Mouse (Mus musculus) heart, embryonic 12.5 days (tissue): Measurements from ENCODE around the gene Vat1l. TPM values are rescaled to one million over a fixed set of nuclear protein-coding genes. Genes with fewer than 3 reads are reported as not detected.

ENCODE experiments used
- ATAC-seq: fragments of 200-750 bp; cut with Nextera tagmentation; 2 replicates; pipeline ENCODE4 v1.8.0; 2017; ENCODE audit warnings: moderate TSS enrichment, moderate library complexity; ENCODE audit not compliant: insufficient number of reproducible peaks, low FRiP score
- H3K27ac ChIP-seq: fragments of 300-500 bp; sonication (generic); 2 replicates; pipeline ENCODE4 v1.5.1; 2016; ENCODE audit warnings: mild to moderate bottlenecking, moderate library complexity; ENCODE audit not compliant: poor library complexity, severe bottlenecking
- H3K27me3 ChIP-seq: fragments of 300-500 bp; sonication (generic); replicated peaks from 2 replicates; pipeline ENCODE4 v1.6.1; 2016; ENCODE audit warnings: mild to moderate bottlenecking, moderate library complexity
- H3K36me3 ChIP-seq: fragments of 300-500 bp; sonication (generic); 2 replicates; pipeline ENCODE4 v1.6.1; 2016; ENCODE audit warnings: mild to moderate bottlenecking, moderate library complexity
- H3K4me1 ChIP-seq: fragments of 300-500 bp; sonication (generic); replicated peaks from 2 replicates; pipeline ENCODE4 v1.6.1; 2016; ENCODE audit warnings: mild to moderate bottlenecking
- H3K4me2 ChIP-seq: fragments of 300-500 bp; sonication (generic); 2 replicates; pipeline ENCODE4 v1.6.1; 2016; ENCODE audit warnings: mild to moderate bottlenecking, moderate library complexity
- H3K4me3 ChIP-seq: fragments of 300-500 bp; sonication (generic); 2 replicates; pipeline ENCODE4 v1.5.1; 2016; ENCODE audit warnings: mild to moderate bottlenecking
- H3K9ac ChIP-seq: fragments of 300-500 bp; sonication (generic); 2 replicates; pipeline ENCODE4 v1.6.1; 2016; ENCODE audit warnings: mild to moderate bottlenecking, moderate library complexity
- H3K9me3 ChIP-seq: fragments of 300-500 bp; sonication (generic); replicated peaks from 2 replicates; pipeline ENCODE4 v1.6.1; 2016; ENCODE audit warnings: mild to moderate bottlenecking, moderate library complexity
- WGBS: fragments of 180-500 bp; shearing (Covaris S2); methylation state at CpG from one replicate; pipeline ENCODE4 v1.1.7; 2016; 5-methylcytosine and 5-hydroxymethylcytosine counted together
- polyA plus RNA-seq: library from polyadenylated mRNA; unstranded; fragments of >200 nt; fragmentation: Nextera tagmentation; extraction: Ambion mirVana; gene quantifications from 2 replicates; pipeline ENCODE4 v1.2.1, GENCODE M21; 2016

The Vat1l gene
- polyA plus RNA-seq, 1 experiment from 2014 or later, result 0.66 TPM

DNA sequence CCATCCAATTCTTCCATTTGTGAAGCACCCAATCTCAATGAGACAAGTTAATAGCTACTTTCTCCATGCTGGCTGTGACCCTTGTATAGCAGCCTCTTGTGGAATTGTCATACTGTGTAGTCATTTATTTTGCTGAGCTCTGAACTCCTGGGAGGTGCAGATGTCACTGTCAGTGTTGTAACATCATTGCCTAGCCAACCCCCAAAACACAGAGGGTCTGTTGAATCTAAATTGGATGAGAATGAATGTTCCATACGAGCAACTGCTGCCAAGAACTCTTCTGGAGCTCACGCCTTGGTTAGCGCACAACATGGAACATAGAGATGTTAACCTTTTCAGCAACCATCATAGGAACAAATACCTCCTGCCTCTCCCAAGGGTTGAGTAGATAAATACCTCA is 15.4 kb downstream of the Vat1l start:
- Histone ChIP-seq H3K9ac (no peak overlapping the region), H3K4me2 (no peak overlapping the region), H3K4me1 (peaks cover 10% of the 10 kb centered on the region), H3K36me3 (no peaks in the 10 kb centered on the region), H3K9me3 (no peaks in the 10 kb centered on the region), H3K27me3 (no peaks in the 10 kb centered on the region), H3K4me3 (no peak overlapping the region), H3K27ac (no peak overlapping the region)
- ATAC-seq, result no peak
- WGBS, result 81% methylated on average over 3 of the region's 3 CpGs

DNA sequence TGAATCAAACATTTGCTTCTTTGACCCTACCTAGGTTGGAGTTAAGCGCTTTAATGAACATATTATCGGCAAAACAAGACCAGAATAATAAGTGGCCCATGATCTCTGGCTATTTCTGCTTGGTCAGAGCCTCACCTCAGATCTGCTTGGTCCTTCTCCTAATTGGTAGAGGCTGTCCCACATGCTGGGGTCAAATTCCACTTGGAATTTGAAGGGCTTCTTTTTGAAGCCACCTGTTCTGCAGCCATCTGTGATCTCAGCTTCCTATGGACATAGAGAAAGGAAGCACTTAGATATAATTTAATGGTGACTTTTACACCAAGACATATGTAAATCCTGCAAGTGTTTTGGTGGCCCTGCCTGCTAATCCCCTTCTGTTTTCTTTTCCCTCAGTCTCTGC is 16.6 kb downstream of the Vat1l start:
- no peak overlapping the region for H3K27ac ChIP-seq
- no peak overlapping the region for H3K4me2 ChIP-seq
- 67% methylated on average over 2 of the region's 2 CpGs for WGBS
- H3K9me3 ChIP-seq, result no peaks in the 10 kb centered on the region
- no peaks in the 10 kb centered on the region for H3K27me3 ChIP-seq
- peaks cover 10% of the 10 kb centered on the region for H3K4me1 ChIP-seq
- no peak for ATAC-seq
- H3K9ac ChIP-seq, result no peak overlapping the region
- H3K4me3 ChIP-seq, result no peak overlapping the region
- no peaks in the 10 kb centered on the region for H3K36me3 ChIP-seq

DNA sequence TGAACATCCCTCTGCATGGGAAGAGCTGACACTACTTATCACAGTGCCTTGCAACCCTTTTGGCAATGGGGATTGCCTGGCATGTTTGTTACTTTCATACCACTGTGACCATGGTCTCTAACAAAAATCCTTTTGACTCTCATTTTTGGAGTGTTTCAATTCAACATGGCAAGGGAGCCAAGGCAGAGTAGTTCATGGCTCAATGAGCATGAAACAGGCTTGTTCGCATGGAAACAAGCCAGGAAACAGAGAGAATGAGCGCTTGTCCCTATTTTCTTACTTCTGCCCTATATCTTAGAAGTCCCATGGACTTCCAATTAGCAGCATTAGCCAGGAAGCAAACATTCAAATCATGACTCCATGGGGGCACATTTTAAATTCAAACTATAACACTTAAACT is 18.6 kb downstream of the Vat1l start:
- WGBS, result 88% methylated on average over 2 of the region's 2 CpGs
- Histone ChIP-seq H3K27me3 (no peaks in the 10 kb centered on the region), H3K27ac (no peak overlapping the region), H3K9ac (no peak overlapping the region), H3K4me3 (no peak overlapping the region), H3K4me1 (peaks cover 7% of the 10 kb centered on the region), H3K4me2 (no peak overlapping the region), H3K36me3 (no peaks in the 10 kb centered on the region), H3K9me3 (no peaks in the 10 kb centered on the region)
- ATAC-seq, result no peak

DNA sequence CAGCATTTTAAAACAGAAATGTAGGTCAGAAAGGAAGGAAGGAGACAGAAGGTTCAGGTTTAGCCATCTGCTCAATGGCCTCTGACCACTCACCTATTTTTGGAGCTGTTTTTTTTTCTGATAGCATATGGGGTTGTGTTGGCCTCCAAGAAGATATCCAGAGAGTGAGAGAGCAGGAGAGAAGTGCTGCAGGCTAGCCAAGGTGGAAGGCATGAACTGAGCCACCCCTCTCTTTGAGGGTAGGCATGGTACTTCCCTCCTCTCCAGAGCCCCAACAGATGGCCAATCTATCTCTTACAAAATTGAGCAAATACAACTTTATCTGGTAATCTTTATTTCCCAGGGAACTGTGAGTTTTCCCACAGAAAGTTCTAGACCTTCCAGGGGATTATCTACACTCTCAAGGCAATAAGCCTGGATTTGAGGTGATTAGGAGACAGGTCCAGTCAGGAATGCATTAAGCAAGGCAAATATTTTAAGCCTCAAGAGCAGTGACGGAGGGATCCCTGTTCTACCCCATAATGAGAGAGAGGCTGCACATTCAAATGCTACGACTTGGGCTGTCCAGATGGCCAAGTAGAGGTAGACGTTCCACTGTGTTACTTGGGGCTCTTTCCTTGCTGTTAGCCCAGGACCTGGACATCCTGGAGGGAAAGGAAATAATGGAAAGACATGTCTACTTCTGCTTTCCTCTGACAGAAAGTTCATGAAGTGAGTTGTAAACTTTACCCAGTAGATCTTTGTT is 46.1 kb downstream of the Vat1l start:
- H3K36me3 ChIP-seq, result no peaks in the 10 kb centered on the region
- no peak overlapping the region for H3K4me3 ChIP-seq
- H3K27me3 ChIP-seq, result no peaks in the 10 kb centered on the region
- ATAC-seq, result no peak
- no peak overlapping the region for H3K9ac ChIP-seq
- WGBS, result 73% methylated on average over 3 of the region's 3 CpGs
- no peaks in the 10 kb centered on the region for H3K4me1 ChIP-seq
- no peak overlapping the region for H3K4me2 ChIP-seq
- H3K27ac ChIP-seq, result no peak overlapping the region
- H3K9me3 ChIP-seq, result no peaks in the 10 kb centered on the region

DNA sequence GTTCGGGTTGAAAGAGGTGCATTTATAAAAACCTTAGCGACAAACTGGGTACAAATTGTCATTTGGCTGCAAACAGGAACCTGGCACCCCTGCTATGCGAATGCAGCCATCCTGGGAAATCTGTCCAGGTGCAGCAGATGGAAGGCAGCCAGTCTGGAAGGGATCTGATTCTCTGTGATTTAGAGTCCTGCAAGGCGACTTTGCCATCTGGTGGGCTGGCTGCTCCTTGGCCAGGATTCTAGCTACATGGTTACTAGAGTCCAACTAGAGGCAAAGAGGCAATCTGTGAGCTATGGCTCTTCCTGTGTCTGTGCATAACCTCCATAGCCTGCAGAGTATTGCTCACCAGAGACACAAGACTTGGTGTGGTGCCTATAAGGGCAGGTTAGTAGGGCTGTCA is 53.3 kb downstream of the Vat1l start:
- Histone ChIP-seq H3K9me3 (no peaks in the 10 kb centered on the region), H3K4me3 (no peak overlapping the region), H3K27me3 (0 out of 2 replicates have a peak, but pooled peaks cover 3% of the 10 kb centered on the region), H3K4me2 (no peak overlapping the region), H3K9ac (no peak overlapping the region), H3K27ac (no peak overlapping the region), H3K4me1 (no peaks in the 10 kb centered on the region), H3K36me3 (no peaks in the 10 kb centered on the region)
- ATAC-seq, result no peak
- WGBS, result 65% methylated on average over 4 of the region's 4 CpGs

DNA sequence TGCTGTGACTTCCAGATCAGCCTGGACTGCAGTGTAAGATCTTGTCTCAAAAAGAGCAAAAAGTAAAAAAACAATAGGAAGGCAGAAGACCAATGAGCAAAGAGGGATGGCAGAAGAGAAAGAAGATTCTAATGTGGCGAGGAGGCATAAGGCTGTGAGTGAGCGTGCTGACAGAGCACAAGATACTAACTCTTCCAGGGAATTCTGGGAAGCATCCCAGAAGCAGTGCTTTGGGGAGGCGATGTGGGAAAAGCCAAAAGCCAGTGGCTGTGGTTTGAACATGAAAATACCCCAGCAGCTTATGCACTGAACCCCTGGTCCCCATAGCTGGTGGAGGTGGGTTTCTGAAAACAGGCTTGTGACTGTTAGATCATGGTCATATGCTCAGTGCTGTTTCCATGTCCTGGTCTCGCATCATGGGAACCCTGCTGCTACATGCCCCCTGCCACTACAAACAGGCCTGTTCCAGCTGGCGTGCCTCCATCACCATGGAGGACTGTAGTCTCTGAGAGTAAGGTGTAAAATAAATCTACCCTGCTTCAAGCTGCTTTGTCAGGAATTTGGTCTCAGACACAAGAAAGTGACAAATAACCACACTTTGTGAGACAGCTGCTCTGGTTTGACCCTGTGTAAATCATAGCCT is 54.4 kb downstream of the Vat1l start:
- H3K27me3 ChIP-seq, result 0 out of 2 replicates have a peak, but pooled peaks cover 3% of the 10 kb centered on the region
- ATAC-seq, result no peak
- H3K4me3 ChIP-seq, result no peak overlapping the region
- WGBS, result 71% methylated on average over 5 of the region's 5 CpGs
- no peaks in the 10 kb centered on the region for H3K4me1 ChIP-seq
- no peak overlapping the region for H3K27ac ChIP-seq
- no peak overlapping the region for H3K4me2 ChIP-seq
- no peaks in the 10 kb centered on the region for H3K9me3 ChIP-seq
- H3K36me3 ChIP-seq, result no peaks in the 10 kb centered on the region
- no peak overlapping the region for H3K9ac ChIP-seq

DNA sequence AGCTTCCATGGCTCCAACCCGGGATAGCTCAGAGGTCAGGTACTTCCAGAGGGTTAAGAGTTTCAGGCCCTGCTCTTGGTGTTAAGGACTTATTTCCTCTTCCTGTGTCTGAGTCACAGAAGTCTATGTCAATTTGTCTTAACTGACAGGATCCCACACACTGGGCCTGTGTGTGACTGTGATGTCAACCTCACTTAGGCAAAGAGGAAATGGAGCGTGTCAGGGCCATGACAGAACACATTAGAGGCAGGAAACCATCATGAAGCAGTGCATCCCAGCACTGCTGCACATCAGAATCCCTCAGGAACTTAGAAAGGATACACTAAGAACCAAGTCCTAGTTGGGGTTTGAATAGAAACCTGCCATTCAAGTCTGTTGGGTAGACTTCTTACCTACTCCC is 56.9 kb downstream of the Vat1l start:
- ATAC-seq, result no peak
- H3K4me2 ChIP-seq, result no peak overlapping the region
- 57% methylated on average over 2 of the region's 2 CpGs for WGBS

DNA sequence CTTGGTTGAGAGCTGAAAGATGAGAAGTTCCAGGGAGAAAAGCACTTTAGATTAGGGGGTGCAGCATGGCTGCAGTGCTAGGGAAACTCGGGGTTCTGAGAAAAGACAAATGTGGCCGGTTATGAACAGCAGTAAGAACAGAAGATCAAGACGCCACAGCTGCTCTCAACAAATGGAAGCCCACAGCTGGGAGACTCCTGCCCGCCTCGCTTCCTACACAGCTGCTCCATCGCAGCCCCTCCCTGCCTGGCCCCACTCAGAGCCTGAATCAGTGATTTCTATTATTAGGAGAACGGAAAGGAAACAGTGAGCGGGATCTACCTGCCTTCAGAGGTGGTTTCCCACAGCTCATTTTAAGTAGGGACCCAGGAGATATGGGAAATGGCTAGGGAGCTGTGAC is 69.1 kb downstream of the Vat1l start:
- H3K4me1 ChIP-seq, result no peaks in the 10 kb centered on the region
- H3K9me3 ChIP-seq, result no peaks in the 10 kb centered on the region
- H3K9ac ChIP-seq, result no peak overlapping the region
- H3K27me3 ChIP-seq, result no peaks in the 10 kb centered on the region
- H3K4me3 ChIP-seq, result no peak overlapping the region
- H3K27ac ChIP-seq, result no peak overlapping the region
- H3K36me3 ChIP-seq, result no peaks in the 10 kb centered on the region
- no peak for ATAC-seq
- 62% methylated on average over 8 of the region's 8 CpGs for WGBS
- H3K4me2 ChIP-seq, result no peak overlapping the region

More for the DNA sequence above, 56.9 kb downstream of the Vat1l start:
- Histone ChIP-seq H3K9me3 (no peaks in the 10 kb centered on the region), H3K9ac (no peak overlapping the region), H3K4me1 (no peaks in the 10 kb centered on the region), H3K27me3 (0 out of 2 replicates have a peak, but pooled peaks cover 3% of the 10 kb centered on the region), H3K36me3 (no peaks in the 10 kb centered on the region), H3K27ac (no peak overlapping the region), H3K4me3 (no peak overlapping the region)

DNA sequence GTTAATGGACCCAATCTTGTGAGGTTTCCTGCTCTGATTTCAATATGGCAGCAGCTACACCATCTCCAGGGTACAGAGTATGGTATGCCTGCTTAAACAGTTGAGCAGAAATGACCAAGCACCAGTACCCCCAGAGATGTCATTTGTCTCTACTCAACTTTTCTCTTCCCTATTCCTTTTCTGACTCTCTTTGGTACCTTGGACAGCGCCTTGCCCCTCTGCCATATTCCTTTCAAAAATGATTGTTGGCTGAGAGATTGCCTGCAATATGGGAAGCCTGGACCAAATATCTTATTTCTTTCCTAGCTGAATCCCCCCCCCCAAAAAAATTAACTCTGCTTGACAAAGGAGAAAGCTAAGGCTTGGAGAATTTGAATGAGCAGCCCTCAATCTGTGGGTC is 75.7 kb downstream of the Vat1l start:
- WGBS, result 56% methylated on average over 1 of the region's 1 CpGs
- no peak for ATAC-seq
- H3K9ac ChIP-seq, result no peak overlapping the region
- no peak overlapping the region for H3K4me2 ChIP-seq
- H3K4me1 ChIP-seq, result no peaks in the 10 kb centered on the region
- H3K27ac ChIP-seq, result no peak overlapping the region
- no peaks in the 10 kb centered on the region for H3K36me3 ChIP-seq
- no peaks in the 10 kb centered on the region for H3K27me3 ChIP-seq
- no peaks in the 10 kb centered on the region for H3K9me3 ChIP-seq
- no peak overlapping the region for H3K4me3 ChIP-seq

DNA sequence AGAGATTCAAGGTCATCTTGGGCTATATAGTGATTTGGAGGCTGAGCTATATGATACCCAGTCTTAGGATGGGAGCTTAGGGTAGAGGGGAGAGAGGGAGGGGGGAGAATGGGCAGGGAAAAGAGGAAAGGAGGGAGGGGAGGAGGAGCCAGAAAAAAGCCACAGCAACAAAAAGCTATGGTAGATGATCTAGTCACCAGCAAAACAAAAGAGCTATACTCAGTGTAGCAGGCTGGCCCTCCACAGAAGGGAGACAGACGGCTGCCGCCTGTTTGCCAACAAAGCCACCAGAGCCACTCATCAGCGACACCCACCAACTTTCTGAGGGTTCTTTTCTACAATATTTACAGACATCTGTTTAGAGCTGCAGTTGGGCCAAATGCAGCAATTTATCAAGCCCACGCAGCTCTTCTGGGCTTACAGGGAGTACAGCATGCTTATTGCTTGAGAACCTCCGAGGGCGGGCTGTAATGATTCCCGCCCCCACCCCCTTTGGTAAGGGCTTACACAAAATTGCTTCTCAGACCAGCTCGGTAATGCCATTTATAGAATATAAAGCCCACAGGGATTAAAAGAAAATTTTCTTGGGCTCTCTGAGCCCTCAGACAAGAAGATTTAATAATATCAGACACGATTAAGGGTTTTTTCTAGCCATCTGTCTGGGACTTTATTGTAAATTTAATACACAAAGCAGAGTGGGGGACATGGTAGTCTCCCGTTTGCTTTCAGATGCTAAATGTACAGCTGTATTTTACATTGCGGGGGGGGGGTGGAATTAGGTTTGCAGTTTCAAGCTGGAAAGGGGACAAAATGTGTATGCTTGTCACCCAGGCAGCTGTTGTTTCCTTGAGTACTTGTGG is 89.7 kb downstream of the Vat1l start:
- Histone ChIP-seq H3K4me3 (no peak overlapping the region), H3K27ac (no peak overlapping the region), H3K9ac (no peak overlapping the region), H3K27me3 (no peaks in the 10 kb centered on the region), H3K36me3 (no peaks in the 10 kb centered on the region), H3K9me3 (no peaks in the 10 kb centered on the region), H3K4me1 (no peaks in the 10 kb centered on the region), H3K4me2 (no peak overlapping the region)
- no peak for ATAC-seq
- WGBS, result 73% methylated on average over 11 of the region's 11 CpGs

DNA sequence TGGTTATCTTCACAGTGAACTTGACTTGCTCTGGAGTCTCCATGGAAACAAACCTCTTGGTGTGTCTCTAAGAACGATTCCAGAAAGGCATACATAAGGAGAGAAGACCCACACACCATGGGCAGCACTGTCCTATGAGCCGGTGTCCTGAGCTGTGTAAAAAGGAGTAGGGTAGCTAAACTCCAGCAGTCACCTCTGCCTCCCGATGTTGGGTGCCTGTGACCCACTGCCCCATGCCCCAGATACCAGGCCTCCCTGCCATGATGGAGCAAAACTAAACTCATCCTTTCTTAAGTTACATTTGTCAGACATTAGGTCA is 90.3 kb downstream of the Vat1l start:
- Histone ChIP-seq H3K36me3 (no peaks in the 10 kb centered on the region), H3K9me3 (no peaks in the 10 kb centered on the region), H3K4me1 (no peaks in the 10 kb centered on the region), H3K4me3 (no peak overlapping the region), H3K27ac (no peak overlapping the region), H3K4me2 (no peak overlapping the region), H3K9ac (no peak overlapping the region), H3K27me3 (no peaks in the 10 kb centered on the region)
- 70% methylated on average over 3 of the region's 3 CpGs for WGBS
- ATAC-seq, result no peak
